Mouse (Mus musculus) heart, adult 2 months (tissue): ENCODE data around the gene Trdn.

Source experiments
- CTCF ChIP-seq: fragments of 200-600 bp; IDR thresholded peaks from 2 replicates; pipeline ENCODE4 v1.8.1; 2022; ENCODE audit warnings: antibody characterized with exemption, mild to moderate bottlenecking, moderate library complexity
- EP300 ChIP-seq: fragments of 200-500 bp; IDR thresholded peaks from 2 replicates; pipeline ENCODE4 v1.6.1; 2011; ENCODE audit warnings: low read depth, low read length, control low read depth; ENCODE audit not compliant: insufficient read depth
- POLR2A ChIP-seq: fragments of 200-500 bp; IDR thresholded peaks from 2 replicates; pipeline ENCODE4 v1.6.1; 2011; ENCODE audit warnings: mild to moderate bottlenecking, low read depth, low read length, control low read depth; ENCODE audit not compliant: insufficient read depth

GRCm38 (mm10) chr10:33073126-33073525 is 7.2 kb upstream of the Trdn start:
- TF ChIP-seq CTCF (no peak), POLR2A (no peak), EP300 (no peak)
